In the genomic region with DNA sequence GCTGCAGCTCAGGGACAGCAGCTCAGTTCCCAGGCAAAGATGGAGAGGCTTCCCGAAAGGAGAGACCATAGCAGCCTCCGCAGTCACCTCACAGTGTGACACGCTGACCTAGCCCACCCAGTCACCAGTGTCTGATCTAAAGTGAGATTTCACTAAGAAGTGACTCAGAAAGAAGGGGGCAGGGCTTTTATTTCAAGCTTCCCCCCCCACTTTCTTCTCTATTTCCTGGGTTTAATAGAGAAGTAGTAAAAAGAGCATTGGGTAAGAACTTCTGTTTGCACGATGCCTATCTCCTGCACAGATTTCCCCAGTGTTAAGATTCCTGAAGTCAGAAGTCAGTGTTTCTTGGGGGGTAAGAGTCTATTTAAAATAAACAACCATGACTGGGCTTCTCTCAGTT, we compare ENCODE assay signal across 19 mouse cellular contexts. TPM values are rescaled to one million over a fixed set of nuclear protein-coding genes. Genes with fewer than 3 reads are reported as not detected.
DNase-seq lines count a peak whose midpoint lies in the region; ATAC-seq lines count a peak whose summit lies in the region.
"Had no signal": no experiment of that assay in that cellular context is flagged by ENCODE, and none has a peak within 500 bp of the region (broad histone marks: within the 10 kb centered on the region; RNA-seq: fewer than 3 reads in every experiment).

No protein-coding gene starts in this region.

- H3K36me3 ChIP-seq in heart, embryonic 11.5 days (ENCODE audit: control insufficient read depth, insufficient read depth, low read length): no peaks in the 10 kb centered on the region
- no peaks in the 10 kb centered on the region for H3K36me3 ChIP-seq in heart, embryonic 15.5 days
- no peaks in the 10 kb centered on the region for H3K36me3 ChIP-seq in heart, embryonic 10.5 days
- H3K36me3 ChIP-seq in macrophage (ENCODE audit: inconsistent target): no peaks in the 10 kb centered on the region
- H3K36me3 ChIP-seq: embryonic facial prominence, embryonic 13.5 days; forebrain, embryonic 12.5 days had no signal

- WGBS in heart, embryonic 11.5 days (ENCODE audit: insufficient replicate concordance): 53% methylated on average over 4 of the region's 4 CpGs
- WGBS in heart, embryonic 15.5 days: 45% methylated on average over 4 of the region's 4 CpGs
- WGBS in heart, embryonic 10.5 days: 60% methylated on average over 4 of the region's 4 CpGs
- 57% methylated on average over 4 of the region's 4 CpGs for WGBS in macrophage (ENCODE audit: missing documents)

- ATAC-seq in heart, embryonic 11.5 days (replicated peaks; ENCODE audit: insufficient number of reproducible peaks, low FRiP score, low TSS enrichment): no peak
- no peak for ATAC-seq in heart, embryonic 15.5 days (replicated peaks; ENCODE audit: insufficient number of reproducible peaks, insufficient read depth, low FRiP score, low read depth)
- no peak for ATAC-seq in monocyte, adult 5-6 weeks (replicated peaks; ENCODE audit: insufficient number of reproducible peaks, low FRiP score, low TSS enrichment, poor library complexity, severe bottlenecking)
- ATAC-seq: forebrain, embryonic 16.5 days; hindbrain, postnatal 0 days had no signal

- no peaks in the 10 kb centered on the region for H3K79me2 ChIP-seq in macrophage (ENCODE audit: inconsistent target)

- DNase-seq in heart, adult 8-10 months (ENCODE audit: low spot score): no peak
- DNase-seq in heart, embryonic 10.5 days (ENCODE audit: low spot score): no peak
- no peak for DNase-seq in left cerebral cortex, postnatal 36 days (ENCODE audit: low spot score in 2 of 2)
- DNase-seq: adrenal gland, postnatal 10 days; cerebellum, adult 11-12 months; cerebellum, adult 9-10 months; cerebellum, postnatal 25 days; gastrocnemius, postnatal 14 days; heart, postnatal 4 days; kidney, adult 11 months had no signal

- peak overlapping the region; percentile 41 for H3K4me2 ChIP-seq in heart, embryonic 11.5 days
- peak overlapping the region; percentile 8; the same call in 1 of the 2 replicates for H3K4me2 ChIP-seq in heart, embryonic 15.5 days
- H3K4me2 ChIP-seq: embryonic facial prominence, embryonic 13.5 days; forebrain, embryonic 12.5 days; hindbrain, embryonic 13.5 days had no signal

- no peak overlapping the region for H3K4me3 ChIP-seq in heart, embryonic 11.5 days (ENCODE audit: low read depth, low read length)
- no peak overlapping the region for H3K4me3 ChIP-seq in heart, embryonic 15.5 days
- no peak overlapping the region; the same call in 1 of the 2 replicates for H3K4me3 ChIP-seq in heart, embryonic 10.5 days
- H3K4me3 ChIP-seq in macrophage (ENCODE audit: inconsistent target): no peak overlapping the region
- H3K4me3 ChIP-seq: embryonic facial prominence, embryonic 13.5 days; forebrain, embryonic 12.5 days; hindbrain, embryonic 13.5 days had no signal

- H3K4me1 ChIP-seq in heart, embryonic 11.5 days (ENCODE audit: control insufficient read depth, insufficient read depth, low read length): peaks cover 18% of the 10 kb centered on the region
- H3K4me1 ChIP-seq in heart, embryonic 15.5 days (replicated peaks): peaks cover 30% of the 10 kb centered on the region
- H3K4me1 ChIP-seq in heart, embryonic 10.5 days: peaks cover 54% of the 10 kb centered on the region

- H3K9me3 ChIP-seq in heart, embryonic 11.5 days (replicated peaks; ENCODE audit: control insufficient read depth, low read length): no peaks in the 10 kb centered on the region
- H3K9me3 ChIP-seq in heart, embryonic 15.5 days (replicated peaks): no peaks in the 10 kb centered on the region
- no peaks in the 10 kb centered on the region for H3K9me3 ChIP-seq in heart, embryonic 10.5 days
- H3K9me3 ChIP-seq: embryonic facial prominence, embryonic 13.5 days; forebrain, embryonic 12.5 days; hindbrain, embryonic 13.5 days had no signal

- peaks cover 34% of the 10 kb centered on the region for H3K27me3 ChIP-seq in heart, embryonic 11.5 days (ENCODE audit: control insufficient read depth, insufficient read depth, low read length)
- H3K27me3 ChIP-seq in heart, embryonic 15.5 days: peaks cover 45% of the 10 kb centered on the region
- peaks cover 79% of the 10 kb centered on the region for H3K27me3 ChIP-seq in heart, embryonic 10.5 days (ENCODE audit: insufficient read depth, poor library complexity, severe bottlenecking)

- H3K27ac ChIP-seq in heart, embryonic 11.5 days (ENCODE audit: low read depth, low read length): no peak overlapping the region
- H3K27ac ChIP-seq in heart, embryonic 15.5 days: no peak overlapping the region
- H3K27ac ChIP-seq in heart, embryonic 10.5 days: no peak overlapping the region
- peak overlapping the region; percentile 21 for H3K27ac ChIP-seq in macrophage
- H3K27ac ChIP-seq: embryonic facial prominence, embryonic 13.5 days; forebrain, embryonic 12.5 days; hindbrain, embryonic 13.5 days; hindbrain, postnatal 0 days had no signal

- H3K9ac ChIP-seq in heart, embryonic 11.5 days (ENCODE audit: low read depth, low read length): no peak overlapping the region
- H3K9ac ChIP-seq in heart, embryonic 15.5 days: no peak overlapping the region
- H3K9ac ChIP-seq: embryonic facial prominence, embryonic 13.5 days; forebrain, embryonic 12.5 days; hindbrain, embryonic 13.5 days had no signal

- intact Hi-C loops in left cerebral cortex, postnatal 36 days (cut with DNase I): no loop called here

RNA-seq across cellular contexts. Expression of a gene that starts 37.3 kb away (rescaled TPM):
- polyA plus RNA-seq in heart, embryonic 11.5 days (2014; fragmentation: Nextera tagmentation; extraction: Ambion mirVana): 1.4 and 5.0 TPM in 2 replicates
- total RNA-seq in heart, adult 8-10 months (2022): 1 to 10 TPM in 1 of 4 experiments, under 1 TPM in 3; 0.23 to 1.2 (median 0.40) TPM
- polyA plus RNA-seq in heart, embryonic 15.5 days (2015; fragmentation: Nextera tagmentation; extraction: Ambion mirVana): 1.2 and 2.3 TPM in 2 replicates
- polyA plus RNA-seq in heart, embryonic 10.5 days (2016; fragmentation: Nextera tagmentation; extraction: Ambion mirVana): 1.2 and 2.0 TPM in 2 replicates
- total RNA-seq in macrophage (2018; cell fraction: chromatin; rRNA removed): 1 to 10 TPM in 7 of 26 experiments, under 1 TPM in 16, not detected in 3; 0.17 to 2.2 (median 0.73) TPM
- total RNA-seq in macrophage (2018; cell fraction: cytosol; rRNA removed): 1 to 10 TPM in 1 of 26 experiments, under 1 TPM in 21, not detected in 4; under 0.01 to 1.0 (median 0.14) TPM
- total RNA-seq in macrophage (2018; cell fraction: nucleus; rRNA removed): 1 to 10 TPM in 6 of 26 experiments, under 1 TPM in 18, not detected in 2; 0.12 to 2.3 (median 0.51) TPM
- polyA plus RNA-seq in macrophage (2018): 0.11 to 1.0 TPM (median 1.0 TPM) in 3 replicates
- total RNA-seq in monocyte, adult 5-6 weeks (2017): 0.38 to 7.3 TPM (median 0.53 TPM) in 3 replicates
- 1 to 10 TPM; 4.1 to 4.6 TPM for total RNA-seq in left cerebral cortex, postnatal 36 days (2021)
